Mouse (Mus musculus) ES-Bruce4 (cell line): ENCODE results near the gene Ddi2.

Experiments
- CTCF ChIP-seq: IDR thresholded peaks from one replicate; pipeline ENCODE4 v1.8.1; 2011; ENCODE audit warnings: low read depth, low read length
- POLR2A ChIP-seq: IDR thresholded peaks from one replicate; pipeline ENCODE4 v1.8.1; 2011; ENCODE audit warnings: low read length; ENCODE audit not compliant: insufficient read depth

GRCm38 (mm10) chr4:141725738-141726137 is 2.5 kb upstream of the Ddi2 start:
- no peak for TF ChIP-seq CTCF
- TF ChIP-seq POLR2A = no peak
